Mouse (Mus musculus) T-helper 2 cell (primary cell): ENCODE data around the gene Srrm1.

Source experiments
- in situ Hi-C: fragments of 300-600 bp; cut with MboI, MseI; formaldehyde crosslinking; loops from one replicate; pipeline ENCODE4 v1.15.1; 2025; ENCODE audit warnings: high pct_unique_total_duplicates

The Srrm1 gene

GRCm38 (mm10) chr4:135273307-135273682 is 79.8 kb downstream of the Srrm1 start:
- in situ Hi-C loops, result loop anchor here (5.0 kb wide), 1 partner anchor 79 kb away; the partner anchor contains the start of gene Srrm1

DNA sequence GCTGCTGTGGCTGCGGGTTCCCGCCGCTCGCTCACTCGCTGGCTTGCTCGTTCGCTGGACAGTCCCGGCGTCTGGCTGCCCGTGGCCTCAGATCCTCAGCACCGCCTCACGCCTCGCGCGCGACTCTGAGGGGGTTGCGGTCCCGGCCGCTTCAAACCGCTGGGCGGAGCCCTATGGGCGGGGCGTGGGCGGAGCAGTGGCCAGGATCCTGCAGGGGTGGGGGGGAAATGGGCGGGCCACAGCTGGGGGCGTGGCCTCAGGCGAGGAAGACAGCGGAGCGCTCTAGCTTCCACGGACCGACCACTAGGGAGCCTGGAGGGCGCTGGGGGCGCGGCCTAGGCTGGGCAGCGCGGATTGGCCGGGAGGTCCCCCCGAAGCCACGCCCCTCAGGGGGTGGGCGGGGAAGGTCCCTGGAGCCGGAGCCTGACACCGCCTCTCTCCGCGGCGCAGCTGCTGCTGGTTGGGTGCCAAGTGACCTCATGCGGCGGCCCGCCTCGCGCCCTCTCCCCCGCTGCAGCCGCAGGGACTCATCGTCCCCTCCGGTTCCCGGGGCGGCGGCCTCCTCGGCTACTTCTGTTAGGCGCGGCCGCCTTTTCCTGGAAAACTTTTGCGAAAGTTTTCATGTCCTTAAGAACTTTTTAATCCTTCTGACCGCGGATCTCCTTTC is 80.3 kb downstream of the Srrm1 start, which contains the start of gene Clic4:
TSS of gene Clic4 (minus strand) at position 175 of the 667 bp plus-strand sequence.
- in situ Hi-C loops, result loop anchor here (5.0 kb wide), 1 partner anchor 80 kb away; the partner anchor contains the start of gene Srrm1

DNA sequence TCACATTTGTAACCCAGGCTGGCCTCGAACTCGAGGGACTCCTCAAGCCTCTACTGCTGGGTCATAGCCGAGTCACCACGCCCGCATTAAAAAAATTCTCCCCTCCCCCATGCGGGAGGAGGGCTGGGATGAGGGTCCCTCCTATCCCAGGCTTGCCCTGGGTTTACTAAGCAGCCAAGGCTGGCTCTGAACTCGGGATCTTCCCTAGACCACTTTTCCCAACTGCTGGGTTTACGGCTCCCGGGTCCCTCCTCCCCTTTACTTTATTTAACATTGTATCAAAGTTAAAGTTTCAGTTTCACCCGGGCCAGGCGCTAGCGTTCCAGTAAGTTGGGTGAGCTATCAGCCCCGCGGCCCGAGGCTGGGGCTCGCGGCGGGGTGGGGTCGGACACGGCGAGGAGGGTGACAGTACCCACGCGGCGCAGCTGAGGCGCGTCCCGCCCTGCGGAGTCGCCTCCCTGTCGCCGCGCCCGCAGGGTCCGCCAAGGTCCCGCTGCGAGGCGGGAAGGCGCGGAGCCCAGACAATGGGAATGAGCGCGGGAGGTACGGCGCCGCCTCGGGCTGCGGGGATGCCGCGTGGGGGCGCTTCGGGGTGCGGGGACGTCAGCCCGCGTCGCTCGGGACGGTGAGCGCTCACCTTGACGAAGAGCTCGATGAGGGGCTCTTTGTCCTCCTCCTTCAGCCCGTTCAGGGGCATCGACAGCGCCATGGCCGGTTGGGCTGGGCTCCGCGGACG is 81.1 kb downstream of the Srrm1 start:
- in situ Hi-C loops, result loop anchor here (5.0 kb wide), 1 partner anchor 80 kb away; the partner anchor contains the start of gene Srrm1

GRCm38 (mm10) chr4:135271419-135271828 is 81.7 kb downstream of the Srrm1 start:
- in situ Hi-C loops, result loop anchor here (5.0 kb wide), 1 partner anchor 81 kb away; the partner anchor contains the start of gene Srrm1
